Mouse (Mus musculus) liver, embryonic 16.5 days (tissue): ENCODE results near the gene Lipc. TPM values are rescaled to one million over a fixed set of nuclear protein-coding genes. Genes with fewer than 3 reads are reported as not detected.
A peak's percentile ranks its signal among the peaks of the same experiment; 100 is the strongest.

Source experiments
- ATAC-seq: fragments of 200-750 bp; cut with Nextera tagmentation; 2 replicates; pipeline ENCODE4 v1.8.0; 2017; ENCODE audit warnings: low read depth, mild to moderate bottlenecking, moderate number of reproducible peaks, moderate library complexity
- H3K27ac ChIP-seq: fragments of 300-500 bp; sonication (generic); 2 replicates; pipeline ENCODE4 v1.5.1; 2014; ENCODE audit warnings: mild to moderate bottlenecking, low read length
- H3K27me3 ChIP-seq: fragments of 300-500 bp; sonication (generic); 2 replicates; pipeline ENCODE4 v1.6.1; 2014; ENCODE audit warnings: low read depth, low read length, mixed read lengths; ENCODE audit not compliant: control insufficient read depth, insufficient read depth
- H3K36me3 ChIP-seq: fragments of 300-500 bp; sonication (generic); 2 replicates; pipeline ENCODE4 v1.6.1; 2014; ENCODE audit warnings: mild to moderate bottlenecking; ENCODE audit not compliant: control insufficient read depth, insufficient read depth
- H3K4me1 ChIP-seq: fragments of 300-500 bp; sonication (generic); 2 replicates; pipeline ENCODE4 v1.6.1; 2014; ENCODE audit warnings: low read depth, low read length, mixed read lengths; ENCODE audit not compliant: control insufficient read depth
- H3K4me2 ChIP-seq: fragments of 300-500 bp; sonication (generic); 2 replicates; pipeline ENCODE4 v1.6.1; 2014; ENCODE audit warnings: low read depth, low read length, mixed read lengths
- H3K4me3 ChIP-seq: fragments of 300-500 bp; sonication (generic); 2 replicates; pipeline ENCODE4 v1.5.1; 2014; ENCODE audit warnings: low read depth, mild to moderate bottlenecking, low read length
- H3K9ac ChIP-seq: fragments of 300-500 bp; sonication (generic); 2 replicates; pipeline ENCODE4 v1.6.1; 2014; ENCODE audit warnings: low read depth, low read length
- H3K9me3 ChIP-seq: fragments of 300-500 bp; sonication (generic); replicated peaks from 2 replicates; pipeline ENCODE4 v1.6.1; 2016; ENCODE audit warnings: low read length; ENCODE audit not compliant: control insufficient read depth
- WGBS: fragments of 180-500 bp; shearing (Covaris S2); extraction: QIAGEN DNeasy Blood & Tissue Kit; methylation state at CpG from one replicate; pipeline ENCODE4 v1.1.7; 2014; ENCODE audit not compliant: insufficient replicate concordance; 5-methylcytosine and 5-hydroxymethylcytosine counted together
- polyA plus RNA-seq: library from polyadenylated mRNA; unstranded; fragments of >200 nt; fragmentation: Nextera tagmentation; extraction: Ambion mirVana; gene quantifications from 2 replicates; pipeline ENCODE4 v1.2.1, GENCODE M21; 2015

The Lipc gene
- polyA plus RNA-seq, 1 experiment from 2014 or later: 45.9 TPM

- Histone ChIP-seq H3K9me3 (no peaks in the 10 kb centered on the region), H3K36me3 (no peaks in the 10 kb centered on the region), H3K27me3 (no peaks in the 10 kb centered on the region), H3K4me3 (no peak overlapping the region), H3K9ac (no peak overlapping the region), H3K4me2 (no peak overlapping the region), H3K27ac (no peak overlapping the region), H3K4me1 (peaks cover 10% of the 10 kb centered on the region)
- no peak for ATAC-seq
- 50% methylated on average over 5 of the region's 5 CpGs for WGBS
Observed at GRCm38 (mm10) chr9:70979171-70979570, 27.1 kb upstream of the Lipc start.

GRCm38 (mm10) chr9:70977392-70977791 lies 25.4 kb upstream of the Lipc start:
- no peak overlapping the region for H3K4me3 ChIP-seq
- H3K4me2 ChIP-seq: no peak overlapping the region
- WGBS: 46% methylated on average over 1 of the region's 1 CpGs
- no peaks in the 10 kb centered on the region for H3K36me3 ChIP-seq
- H3K4me1 ChIP-seq: peaks cover 10% of the 10 kb centered on the region
- ATAC-seq: peak; percentile 24; the same call in 1 of the 2 replicates
- no peak overlapping the region for H3K27ac ChIP-seq
- no peak overlapping the region for H3K9ac ChIP-seq
- H3K9me3 ChIP-seq: no peaks in the 10 kb centered on the region
- H3K27me3 ChIP-seq: no peaks in the 10 kb centered on the region

- Histone ChIP-seq H3K4me2 (no peak overlapping the region), H3K4me1 (no peaks in the 10 kb centered on the region), H3K27me3 (no peaks in the 10 kb centered on the region), H3K9me3 (no peaks in the 10 kb centered on the region), H3K4me3 (no peak overlapping the region), H3K27ac (no peak overlapping the region), H3K9ac (no peak overlapping the region), H3K36me3 (no peaks in the 10 kb centered on the region)
- WGBS: 76% methylated on average over 2 of the region's 2 CpGs
- ATAC-seq: no peak
Observed at GRCm38 (mm10) chr9:70975921-70976320, 23.9 kb upstream of the Lipc start.

- no peak overlapping the region for H3K4me2 ChIP-seq
- no peaks in the 10 kb centered on the region for H3K9me3 ChIP-seq
- ATAC-seq: no peak
- no peaks in the 10 kb centered on the region for H3K36me3 ChIP-seq
- H3K4me3 ChIP-seq: no peak overlapping the region
- no peak overlapping the region for H3K9ac ChIP-seq
- no peaks in the 10 kb centered on the region for H3K27me3 ChIP-seq
- H3K4me1 ChIP-seq: no peaks in the 10 kb centered on the region
- H3K27ac ChIP-seq: no peak overlapping the region
Observed at GRCm38 (mm10) chr9:70973286-70973685, 21.3 kb upstream of the Lipc start.

- no peaks in the 10 kb centered on the region for H3K4me1 ChIP-seq
- no peak for ATAC-seq
- no peak overlapping the region for H3K4me3 ChIP-seq
- H3K4me2 ChIP-seq: no peak overlapping the region
- no peaks in the 10 kb centered on the region for H3K9me3 ChIP-seq
- WGBS: 50% methylated on average over 3 of the region's 3 CpGs
- no peak overlapping the region for H3K27ac ChIP-seq
- H3K27me3 ChIP-seq: no peaks in the 10 kb centered on the region
- H3K36me3 ChIP-seq: no peaks in the 10 kb centered on the region
- no peak overlapping the region for H3K9ac ChIP-seq
Observed at GRCm38 (mm10) chr9:70969244-70969643, 17.2 kb upstream of the Lipc start.

- Histone ChIP-seq H3K36me3 (no peaks in the 10 kb centered on the region), H3K9ac (no peak overlapping the region), H3K4me2 (no peak overlapping the region), H3K9me3 (no peaks in the 10 kb centered on the region), H3K4me1 (no peaks in the 10 kb centered on the region), H3K27ac (no peak overlapping the region), H3K4me3 (no peak overlapping the region), H3K27me3 (no peaks in the 10 kb centered on the region)
- whole genome bisulfite sequencing: 56% methylated on average over 17 of the region's 17 CpGs
- ATAC-seq: no peak
Observed at GRCm38 (mm10) chr9:70965999-70966994, 14.3 kb upstream of the Lipc start.

- ATAC-seq: no peak
- Histone ChIP-seq H3K4me3 (no peak overlapping the region), H3K9me3 (no peaks in the 10 kb centered on the region), H3K4me2 (no peak overlapping the region), H3K9ac (no peak overlapping the region), H3K36me3 (no peaks in the 10 kb centered on the region), H3K27ac (no peak overlapping the region), H3K4me1 (no peaks in the 10 kb centered on the region), H3K27me3 (no peaks in the 10 kb centered on the region)
- WGBS: 64% methylated on average over 2 of the region's 2 CpGs
Observed at GRCm38 (mm10) chr9:70965422-70965821, 13.4 kb upstream of the Lipc start.

- no peaks in the 10 kb centered on the region for H3K9me3 ChIP-seq
- H3K36me3 ChIP-seq: no peaks in the 10 kb centered on the region
- no peak overlapping the region for H3K4me3 ChIP-seq
- no peak overlapping the region for H3K27ac ChIP-seq
- H3K4me2 ChIP-seq: no peak overlapping the region
- ATAC-seq: no peak
- no peaks in the 10 kb centered on the region for H3K27me3 ChIP-seq
- 66% methylated on average over 4 of the region's 4 CpGs for WGBS
- no peaks in the 10 kb centered on the region for H3K4me1 ChIP-seq
- no peak overlapping the region for H3K9ac ChIP-seq
Observed at GRCm38 (mm10) chr9:70965011-70965410, 13.0 kb upstream of the Lipc start.

GRCm38 (mm10) chr9:70963461-70963891 lies 11.4 kb upstream of the Lipc start:
- Histone ChIP-seq H3K36me3 (no peaks in the 10 kb centered on the region), H3K4me1 (no peaks in the 10 kb centered on the region), H3K9me3 (no peaks in the 10 kb centered on the region), H3K27me3 (no peaks in the 10 kb centered on the region), H3K27ac (no peak overlapping the region), H3K9ac (no peak overlapping the region), H3K4me2 (no peak overlapping the region), H3K4me3 (no peak overlapping the region)
- WGBS: 82% methylated on average over 7 of the region's 7 CpGs
- no peak for ATAC-seq
